Mouse (Mus musculus): ENCODE results near the gene Pkn2.

Pkn2 gene

GRCm38 (mm10) chr3:142834024-142834423 is 47.8 kb downstream of the Pkn2 start:
- DNase-seq (ENCODE audit: low spot score in 2 of 2): no peak

GRCm38 (mm10) chr3:142832910-142833309 is 48.9 kb downstream of the Pkn2 start:
- DNase-seq (ENCODE audit: low spot score in 2 of 2): no peak

GRCm38 (mm10) chr3:142826449-142827146 is 55.2 kb downstream of the Pkn2 start:
- no peak for DNase-seq (ENCODE audit: low spot score in 2 of 2)

GRCm38 (mm10) chr3:142823606-142824005 is 58.2 kb downstream of the Pkn2 start:
- no peak for DNase-seq (ENCODE audit: low spot score in 2 of 2)

GRCm38 (mm10) chr3:142817506-142817905 is 64.3 kb downstream of the Pkn2 start:
- DNase-seq (ENCODE audit: low spot score in 2 of 2): no peak

GRCm38 (mm10) chr3:142811582-142811981 is 70.2 kb downstream of the Pkn2 start:
- DNase-seq (ENCODE audit: low spot score in 2 of 2): no peak

GRCm38 (mm10) chr3:142795587-142795986 is 86.2 kb downstream of the Pkn2 start:
- peak in 1 of 2 experiments; percentile 19 for DNase-seq (ENCODE audit: low spot score in 2 of 2)

- DNase-seq (ENCODE audit: low spot score in 2 of 2): no peak
Measured at GRCm38 (mm10) chr3:142786423-142787072, 95.3 kb downstream of the Pkn2 start.

GRCm38 (mm10) chr3:142777227-142777626 is 104.6 kb downstream of the Pkn2 start:
- no peak for DNase-seq (ENCODE audit: low spot score in 2 of 2)

- DNase-seq (ENCODE audit: low spot score in 2 of 2): no peak
Measured at GRCm38 (mm10) chr3:142773538-142774191, 108.1 kb downstream of the Pkn2 start.

GRCm38 (mm10) chr3:142770518-142770917 is 111.3 kb downstream of the Pkn2 start:
- DNase-seq (ENCODE audit: low spot score in 2 of 2): no peak

GRCm38 (mm10) chr3:142768498-142768897 is 113.3 kb downstream of the Pkn2 start:
- no peak for DNase-seq (ENCODE audit: low spot score in 2 of 2)

GRCm38 (mm10) chr3:142765778-142766165 is 116.0 kb downstream of the Pkn2 start:
- DNase-seq (ENCODE audit: low spot score in 2 of 2): no peak

GRCm38 (mm10) chr3:142764995-142765777 is 116.6 kb downstream of the Pkn2 start, which contains the start of gene Gtf2b:
Gtf2b (plus strand) TSS chr3:142765045.
- DNase-seq (ENCODE audit: low spot score in 2 of 2): peak; percentile 92 to 93

GRCm38 (mm10) chr3:142760356-142760755 is 121.4 kb downstream of the Pkn2 start:
- no peak for DNase-seq (ENCODE audit: low spot score in 2 of 2)

GRCm38 (mm10) chr3:142758593-142758992 is 123.2 kb downstream of the Pkn2 start:
- DNase-seq (ENCODE audit: low spot score in 2 of 2): no peak

GRCm38 (mm10) chr3:142757841-142758240 is 124.0 kb downstream of the Pkn2 start:
- DNase-seq (ENCODE audit: low spot score in 2 of 2): no peak

GRCm38 (mm10) chr3:142755132-142755867 is 126.5 kb downstream of the Pkn2 start:
- no peak for DNase-seq (ENCODE audit: low spot score in 2 of 2)

- peak in 1 of 2 experiments; percentile 17 for DNase-seq (ENCODE audit: low spot score in 2 of 2)
Measured at GRCm38 (mm10) chr3:142749131-142749530, 132.7 kb downstream of the Pkn2 start.

GRCm38 (mm10) chr3:142747673-142748072 is 134.1 kb downstream of the Pkn2 start:
- no peak for DNase-seq (ENCODE audit: low spot score in 2 of 2)

- DNase-seq (ENCODE audit: low spot score in 2 of 2): no peak
Measured at GRCm38 (mm10) chr3:142745076-142745475, 136.7 kb downstream of the Pkn2 start.
